ENCODE assay signal across 10 mouse cellular contexts in genomic region chr17:84156748-84157742, GRCm38 (mm10). TPM values are rescaled to one million over a fixed set of nuclear protein-coding genes. Genes with fewer than 3 reads are reported as not detected.
A peak's percentile ranks its signal among the peaks of the same experiment; 100 is the strongest.
DNase-seq lines count a peak whose midpoint lies in the region; ATAC-seq lines count a peak whose summit lies in the region.
"Had no signal": no experiment of that assay in that cellular context is flagged by ENCODE, and none has a peak within 500 bp of the region (broad histone marks: within the 10 kb centered on the region; RNA-seq: fewer than 3 reads in every experiment).

No protein-coding gene starts in this region.

- no peak overlapping the region for H3K4me2 ChIP-seq in neural tube, embryonic 15.5 days
- H3K4me2 ChIP-seq: embryonic facial prominence, embryonic 13.5 days; hindbrain, embryonic 12.5 days had no signal

- no peak for ATAC-seq in CD4-positive, CD25-positive, alpha-beta regulatory T cell, adult 4 months
- no peak for ATAC-seq in neural tube, embryonic 15.5 days (ENCODE audit: low FRiP score)

- whole genome bisulfite sequencing in neural tube, embryonic 15.5 days = 30% methylated on average over 19 of the region's 19 CpGs

- H3K9ac ChIP-seq in neural tube, embryonic 15.5 days (replicated peaks) = no peak overlapping the region
- H3K9ac ChIP-seq: embryonic facial prominence, embryonic 13.5 days; hindbrain, embryonic 12.5 days had no signal

- H3K4me3 ChIP-seq in neural tube, embryonic 15.5 days (replicated peaks) = no peak overlapping the region
- H3K4me3 ChIP-seq: embryonic facial prominence, embryonic 13.5 days; hindbrain, embryonic 12.5 days had no signal

- no peak overlapping the region for H3K27ac ChIP-seq in neural tube, embryonic 15.5 days (replicated peaks)
- H3K27ac ChIP-seq: embryonic facial prominence, embryonic 13.5 days; hindbrain, embryonic 12.5 days had no signal

- peaks cover 16% of the 10 kb centered on the region for H3K27me3 ChIP-seq in neural tube, embryonic 15.5 days (replicated peaks)

- no peaks in the 10 kb centered on the region for H3K9me3 ChIP-seq in neural tube, embryonic 15.5 days (replicated peaks)
- H3K9me3 ChIP-seq: embryonic facial prominence, embryonic 13.5 days; hindbrain, embryonic 12.5 days had no signal

- H3K4me1 ChIP-seq in neural tube, embryonic 15.5 days = peaks cover 13% of the 10 kb centered on the region

- H3K36me3 ChIP-seq in neural tube, embryonic 15.5 days = no peaks in the 10 kb centered on the region
- H3K36me3 ChIP-seq: embryonic facial prominence, embryonic 13.5 days; hindbrain, embryonic 12.5 days had no signal

- DNase-seq in CD4-positive, CD25-positive, alpha-beta regulatory T cell, adult 2 months (ENCODE audit: low read depth, low spot score) = peak; percentile 36
- peak; percentile 72 for DNase-seq in urinary bladder, postnatal 14 days (ENCODE audit: low spot score)
- DNase-seq in urinary bladder, postnatal 25 days (ENCODE audit: low spot score) = no peak
- peak; percentile 73 for DNase-seq in lung, postnatal 25 days (ENCODE audit: low spot score)
- no peak for DNase-seq in c-Kit-positive CD71-positive TER-119-positive erythroid progenitor cells, embryonic 14.5 days (ENCODE audit: low spot score)
- DNase-seq in Muller cell, postnatal 12 days (ENCODE audit: inconsistent ontology term) = no peak

RNA-seq across cellular contexts. Expression of gene Zfp36l2, which starts 30.7 kb away (rescaled TPM):
- polyA plus RNA-seq in CD4-positive, CD25-positive, alpha-beta regulatory T cell, adult 4 months (2017; shearing (Covaris generic)) = 10 to 100 TPM; 26.9 to 79.1 TPM
- polyA plus RNA-seq in neural tube, embryonic 15.5 days (2015; fragmentation: Nextera tagmentation; extraction: Ambion mirVana) = 4.8 and 10.0 TPM in 2 replicates

Comparison
In these comparisons a context has a peak if more than half of its experiments do, and no peak if none do; other contexts are left out.
1. DNase-seq: peak in CD4-positive, CD25-positive, alpha-beta regulatory T cell, adult 2 months (single experiment), urinary bladder, postnatal 14 days (single experiment) and lung, postnatal 25 days (single experiment); none in urinary bladder, postnatal 25 days (single experiment), c-Kit-positive CD71-positive TER-119-positive erythroid progenitor cells, embryonic 14.5 days (single experiment) and Muller cell, postnatal 12 days (single experiment).